Mouse (Mus musculus) small intestine, adult 2 months (tissue): ENCODE measurements around the gene Ccnd3. TPM values are rescaled to one million over a fixed set of nuclear protein-coding genes. Genes with fewer than 3 reads are reported as not detected.

Experiments used
- H3K27ac ChIP-seq: fragments of 200-500 bp; 2 replicates; pipeline ENCODE4 v1.5.1; 2012; ENCODE audit warnings: low read depth, low read length, control low read depth, inconsistent platforms; ENCODE audit not compliant: insufficient read depth
- H3K27me3 ChIP-seq: fragments of 200-500 bp; 2 replicates; pipeline ENCODE4 v1.6.1; 2012; ENCODE audit warnings: mild to moderate bottlenecking, moderate library complexity, low read length, inconsistent platforms; ENCODE audit not compliant: control insufficient read depth, insufficient read depth
- H3K36me3 ChIP-seq: fragments of 200-500 bp; 2 replicates; pipeline ENCODE4 v1.6.1; 2012; ENCODE audit warnings: mild to moderate bottlenecking, low read length, control low read depth, inconsistent platforms; ENCODE audit not compliant: control insufficient read depth, insufficient read depth
- H3K4me1 ChIP-seq: fragments of 200-500 bp; 2 replicates; pipeline ENCODE4 v1.6.1; 2012; ENCODE audit warnings: low read length, inconsistent platforms, mixed read lengths; ENCODE audit not compliant: control insufficient read depth, insufficient read depth, insufficient read length
- H3K4me3 ChIP-seq: fragments of 200-500 bp; 2 replicates; pipeline ENCODE4 v1.5.1; 2012; ENCODE audit warnings: low read depth, mild to moderate bottlenecking, control low read depth, inconsistent platforms, low read length, moderate library complexity
- CTCF ChIP-seq: fragments of 200-500 bp; IDR thresholded peaks from 2 replicates; pipeline ENCODE4 v1.5.1; 2012; ENCODE audit warnings: low read depth, mild to moderate bottlenecking, control low read depth, inconsistent platforms, low read length, moderate library complexity, mixed read lengths; ENCODE audit not compliant: insufficient replicate concordance, insufficient read length; ENCODE audit errors: extremely low read depth
- POLR2A ChIP-seq: fragments of 200-500 bp; IDR thresholded peaks from 2 replicates; pipeline ENCODE4 v1.6.1; 2012; ENCODE audit warnings: low read depth, mild to moderate bottlenecking, control low read depth, inconsistent platforms, low read length, moderate library complexity
- WGBS: fragments of 180-500 bp; shearing (Covaris S2); methylation state at CpG from one replicate; pipeline ENCODE4 v1.1.7; 2018; 5-methylcytosine and 5-hydroxymethylcytosine counted together
- polyA plus RNA-seq: library from polyadenylated mRNA; depleted of rRNA; stranded (reverse); fragments of >200 nt; gene quantifications from 2 replicates; pipeline ENCODE4 v1.2.3, GENCODE M21; 2012

The Ccnd3 gene
- polyA plus RNA-seq, 1 experiment = 54.9 TPM

DNA sequence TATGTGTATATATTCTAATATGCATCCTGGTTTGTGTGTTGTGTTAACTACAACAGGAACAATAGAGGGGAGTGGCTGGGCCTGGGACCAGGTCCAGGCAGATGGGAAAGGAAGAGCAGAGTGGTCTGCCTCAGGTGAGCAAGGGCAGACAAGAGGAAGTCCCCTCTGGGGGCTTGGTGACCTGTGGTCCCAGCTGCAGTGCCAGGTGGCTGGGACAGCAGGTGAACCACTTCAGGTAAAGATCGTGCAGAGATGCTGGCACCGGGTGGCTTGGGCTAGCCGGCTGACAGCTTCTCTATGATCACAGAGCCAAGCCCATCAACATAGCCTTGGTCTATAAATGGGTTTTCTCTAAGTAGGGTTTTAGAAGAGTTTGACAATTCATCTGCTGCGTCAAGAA lies 34.7 kb upstream of the Ccnd3 start:
- TF ChIP-seq POLR2A (no peak), CTCF (no peak)
- Histone ChIP-seq H3K27me3 (no peaks in the 10 kb centered on the region), H3K4me1 (peaks cover 2% of the 10 kb centered on the region), H3K36me3 (peaks cover 41% of the 10 kb centered on the region), H3K27ac (no peak overlapping the region), H3K4me3 (no peak overlapping the region)
- 45% methylated on average over 4 of the region's 4 CpGs for WGBS

DNA sequence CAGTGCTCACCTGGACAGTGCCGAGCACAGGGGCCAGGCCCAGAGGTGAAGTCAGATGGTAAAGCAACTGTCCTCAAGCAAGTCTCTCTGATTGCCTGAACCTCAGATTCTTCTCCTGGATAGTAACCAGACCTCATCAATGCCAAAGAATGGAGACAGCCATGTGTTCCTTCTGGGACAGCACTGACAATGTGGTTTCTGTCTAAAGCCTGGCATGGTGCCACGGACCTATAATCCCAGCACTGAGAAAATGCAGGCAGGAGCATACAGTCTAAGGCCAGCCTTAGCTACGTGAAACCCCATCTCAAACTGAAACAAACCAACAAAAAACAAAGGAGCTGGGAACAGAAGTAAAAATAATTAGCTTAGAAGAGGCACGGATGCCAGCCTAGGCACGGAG lies 34.2 kb upstream of the Ccnd3 start:
- 62% methylated on average over 5 of the region's 5 CpGs for WGBS
- TF ChIP-seq POLR2A (no peak), CTCF (no peak)
- no peak overlapping the region for H3K27ac ChIP-seq

DNA sequence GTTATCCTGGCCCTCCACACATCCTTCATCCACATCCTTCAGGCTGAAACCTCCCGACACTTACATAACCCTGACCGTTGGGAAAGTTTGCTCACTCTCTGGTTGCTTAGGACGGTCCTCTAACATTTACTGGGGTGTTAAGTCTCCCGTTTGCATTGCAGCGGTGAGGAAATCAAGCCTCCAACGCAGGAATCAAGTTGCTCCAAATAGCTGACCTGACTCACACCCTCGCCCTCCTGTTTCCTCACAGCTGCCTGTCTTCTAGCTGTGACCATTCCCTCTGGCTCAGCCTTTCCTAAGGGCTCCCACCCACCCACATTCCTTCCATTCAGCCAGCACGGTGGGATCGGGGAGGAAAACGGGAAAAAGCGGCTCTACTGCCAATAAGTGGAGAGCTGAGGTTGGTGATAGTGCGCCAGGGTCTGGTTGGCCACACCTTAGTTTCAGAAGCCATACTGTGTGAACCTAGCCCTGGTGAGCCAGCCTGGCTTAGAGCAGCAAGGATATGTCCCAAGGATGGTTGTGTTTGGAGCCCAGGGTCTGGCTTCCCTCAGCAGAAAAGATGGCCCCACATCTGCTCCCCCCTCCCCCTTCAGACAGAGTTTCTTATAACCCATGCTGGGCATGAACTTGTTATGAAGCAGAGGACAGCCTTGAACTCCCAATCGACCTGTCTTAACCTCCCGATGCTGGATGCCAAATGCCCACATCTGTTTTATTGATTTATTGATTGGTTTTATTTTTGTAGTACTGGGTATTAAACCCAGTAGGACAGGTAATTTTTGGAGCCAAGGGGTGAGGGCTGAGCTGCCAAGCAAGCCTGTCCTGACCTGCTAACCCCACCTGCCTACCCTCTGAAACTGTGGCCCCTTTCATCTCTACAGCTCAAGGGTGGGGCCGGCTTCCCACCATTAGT lies 32.2 kb upstream of the Ccnd3 start:
- TF ChIP-seq CTCF (no peak), POLR2A (no peak)
- 55% methylated on average over 15 of the region's 15 CpGs for WGBS
- H3K4me1 ChIP-seq = peaks cover 3% of the 10 kb centered on the region
- no peak overlapping the region for H3K4me3 ChIP-seq
- no peaks in the 10 kb centered on the region for H3K27me3 ChIP-seq
- peaks cover 21% of the 10 kb centered on the region for H3K36me3 ChIP-seq
- no peak overlapping the region for H3K27ac ChIP-seq

More for the DNA sequence above, 34.2 kb upstream of the Ccnd3 start:
- H3K36me3 ChIP-seq = peaks cover 36% of the 10 kb centered on the region
- H3K27me3 ChIP-seq = no peaks in the 10 kb centered on the region
- no peak overlapping the region for H3K4me3 ChIP-seq
- H3K4me1 ChIP-seq = peaks cover 3% of the 10 kb centered on the region

DNA sequence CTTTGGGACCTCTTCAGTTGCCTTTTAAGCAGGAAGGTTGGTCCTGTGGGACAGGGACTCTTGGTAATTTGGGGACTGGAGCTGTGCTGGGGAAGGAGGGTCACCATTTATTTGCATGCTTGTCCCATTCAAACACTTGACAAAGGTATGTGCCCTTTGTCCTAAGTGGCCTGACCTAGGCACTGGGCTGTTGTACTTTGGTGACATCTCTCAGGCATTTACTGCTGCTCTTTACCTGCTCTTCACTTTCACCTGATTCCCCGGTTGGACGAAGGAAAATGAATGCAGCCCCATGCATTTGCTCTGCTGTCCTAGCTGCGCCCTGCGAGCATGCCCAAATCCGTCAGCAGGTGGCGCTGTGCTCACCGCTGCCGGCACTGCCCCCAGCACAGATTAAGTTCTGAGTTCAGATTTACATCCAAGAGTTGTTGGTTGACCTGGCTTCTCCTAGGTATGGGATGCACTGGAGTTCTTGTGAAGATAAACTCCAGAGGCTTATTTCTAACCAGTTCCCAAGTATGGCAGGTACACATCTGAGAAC lies 31.3 kb upstream of the Ccnd3 start:
- H3K4me1 ChIP-seq = peaks cover 3% of the 10 kb centered on the region; the same call in 1 of the 2 replicates
- H3K27ac ChIP-seq = no peak overlapping the region
- no peak overlapping the region for H3K4me3 ChIP-seq
- 10% methylated on average over 8 of the region's 8 CpGs for WGBS
- H3K36me3 ChIP-seq = peaks cover 14% of the 10 kb centered on the region
- TF ChIP-seq POLR2A (no peak), CTCF (peak; percentile 89)
- no peaks in the 10 kb centered on the region for H3K27me3 ChIP-seq

DNA sequence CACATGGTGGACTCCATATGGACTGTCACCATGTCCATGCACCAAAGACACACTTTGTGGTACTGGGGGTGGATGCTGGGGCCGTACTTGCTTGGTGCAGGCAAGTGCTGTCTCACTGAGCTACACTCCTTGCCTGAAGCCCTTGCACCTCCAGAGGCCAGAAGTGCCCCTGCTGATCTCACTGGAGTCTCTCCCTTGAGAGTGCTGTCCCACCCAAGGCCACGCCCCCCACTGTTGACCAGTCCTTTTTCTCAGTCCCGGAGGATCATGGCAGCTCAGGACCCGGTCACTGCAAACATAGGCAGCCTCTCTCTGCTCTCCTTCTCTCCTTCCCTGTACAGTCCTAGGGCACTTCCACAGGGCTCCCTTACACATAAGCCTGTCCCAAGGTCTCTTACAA lies 30.6 kb upstream of the Ccnd3 start:
- TF ChIP-seq POLR2A (no peak), CTCF (no peak)
- Histone ChIP-seq H3K27me3 (no peaks in the 10 kb centered on the region), H3K27ac (no peak overlapping the region), H3K4me1 (peaks cover 3% of the 10 kb centered on the region; the same call in 1 of the 2 replicates), H3K4me3 (no peak overlapping the region), H3K36me3 (peaks cover 8% of the 10 kb centered on the region)
- 56% methylated on average over 4 of the region's 4 CpGs for WGBS

DNA sequence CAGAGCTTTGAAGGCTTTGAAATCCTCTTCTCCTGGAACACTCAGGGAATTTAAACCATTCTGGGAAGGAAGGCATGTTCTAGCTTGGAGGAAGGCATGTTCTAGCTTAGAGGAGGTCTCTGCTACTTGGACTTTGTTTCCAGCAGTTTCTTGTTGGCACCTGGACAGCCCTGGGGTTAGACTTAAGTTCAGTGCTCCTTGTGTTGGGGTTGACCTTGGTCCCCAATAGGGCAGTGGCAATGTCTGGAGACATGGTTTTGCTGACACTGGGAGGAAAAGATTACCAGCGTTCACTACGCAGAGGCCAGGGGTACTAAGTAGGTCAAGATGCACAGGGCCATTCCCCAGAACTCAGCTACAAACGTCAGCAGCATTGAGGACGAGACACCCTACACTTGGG lies 29.7 kb upstream of the Ccnd3 start:
- Histone ChIP-seq H3K4me1 (peaks cover 3% of the 10 kb centered on the region; the same call in 1 of the 2 replicates), H3K27me3 (no peaks in the 10 kb centered on the region), H3K27ac (no peak overlapping the region), H3K4me3 (no peak overlapping the region), H3K36me3 (peaks cover 4% of the 10 kb centered on the region; the same call in 1 of the 2 replicates)
- WGBS = 62% methylated on average over 4 of the region's 4 CpGs
- TF ChIP-seq POLR2A = no peak
- no peak for TF ChIP-seq CTCF

DNA sequence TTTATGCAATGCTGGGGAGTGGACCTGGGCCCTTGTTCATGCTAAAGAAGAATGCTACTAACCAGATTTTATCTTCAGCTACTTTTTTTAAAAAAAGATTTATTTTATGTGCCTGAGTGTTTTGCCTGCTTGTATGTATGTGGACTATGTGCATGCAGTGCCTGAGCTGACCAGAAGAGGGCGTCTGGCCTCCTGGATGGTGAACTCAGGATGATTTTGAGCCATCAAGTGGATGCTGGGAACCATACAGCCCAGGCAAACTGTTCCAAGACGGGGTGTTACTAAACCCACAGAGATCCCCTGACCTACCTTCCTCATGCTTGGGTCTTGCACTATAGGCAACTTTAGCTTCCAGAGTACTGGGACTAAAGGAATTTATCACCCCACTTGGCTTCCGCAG lies 29.1 kb upstream of the Ccnd3 start:
- peak; percentile 46; the same call in 1 of the 2 replicates for TF ChIP-seq CTCF
- no peak for TF ChIP-seq POLR2A
- 66% methylated on average over 3 of the region's 3 CpGs for WGBS
- H3K36me3 ChIP-seq = peaks cover under 1% of the 10 kb centered on the region; the same call in 1 of the 2 replicates
- H3K4me1 ChIP-seq = peaks cover 3% of the 10 kb centered on the region; the same call in 1 of the 2 replicates
- no peak overlapping the region for H3K4me3 ChIP-seq
- no peaks in the 10 kb centered on the region for H3K27me3 ChIP-seq
- H3K27ac ChIP-seq = no peak overlapping the region
